Mouse (Mus musculus) cortical plate, adult 2 months (tissue): ENCODE data around the gene Eef1a1.

ENCODE experiments used
- CTCF ChIP-seq: fragments of 200-500 bp; IDR thresholded peaks from 2 replicates; pipeline ENCODE4 v1.5.1; 2011; ENCODE audit warnings: mild to moderate bottlenecking, control low read depth, low read length; ENCODE audit not compliant: insufficient read depth; ENCODE audit errors: extremely low read depth
- POLR2A ChIP-seq: fragments of 200-500 bp; IDR thresholded peaks from 2 replicates; pipeline ENCODE4 v1.6.1; 2011; ENCODE audit warnings: mild to moderate bottlenecking, low read length, control low read depth; ENCODE audit not compliant: insufficient read depth; ENCODE audit errors: extremely low read depth

DNA sequence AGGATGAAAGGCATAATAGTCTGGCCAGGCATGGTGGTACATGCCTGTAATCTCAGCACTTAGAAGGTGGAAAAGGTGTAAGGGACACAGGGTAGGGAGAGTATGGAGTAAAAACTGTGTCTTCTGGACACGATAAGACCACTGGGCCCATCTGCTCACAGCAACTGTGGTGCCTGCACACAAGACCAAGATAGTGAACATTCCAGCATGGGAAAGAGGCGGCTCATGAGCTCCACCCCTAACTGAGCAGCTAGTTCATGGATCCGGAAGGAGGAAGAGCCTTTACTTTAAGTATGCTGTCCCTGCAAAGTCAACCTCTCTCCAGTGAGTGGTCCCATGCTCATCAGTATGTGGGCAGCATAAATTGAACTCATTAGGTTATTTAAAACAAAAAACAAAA lies 15.7 kb upstream of the Eef1a1 start:
- TF ChIP-seq CTCF (no peak), POLR2A (no peak)
